Mouse (Mus musculus): ENCODE data around the gene Gapvd1.

- TF ChIP-seq JUND (IDR thresholded peaks at IDR 0.05; ENCODE audit: low read depth, low read length) (peak; percentile 67; the same call in 1 of the 2 replicates), TBP (IDR thresholded peaks at IDR 0.05; ENCODE audit: low read depth, low read length) (peak; percentile 89), POLR2A (IDR thresholded peaks at IDR 0.05; ENCODE audit: control insufficient read depth in 1 of 2, insufficient read depth in 1 of 2, low read depth in 1 of 2, low read length in 2 of 2, poor library complexity in 1 of 2) (peak in 1 of 2 experiments; percentile 58; a peak in 2 of 4 replicates), CTCF (IDR thresholded peaks at IDR 0.05 in 2 of 3, conservative IDR thresholded peaks at IDR 0.05 in 1 of 3; ENCODE audit: control insufficient read depth in 1 of 3, insufficient read depth in 1 of 3, low read depth in 2 of 3, low read length in 3 of 3, poor library complexity in 1 of 3, severe bottlenecking in 1 of 3) (peak in 1 of 3 experiments; percentile 40; a peak in 3 of 6 replicates), GATA1 (IDR thresholded peaks at IDR 0.05; ENCODE audit: low read depth, low read length) (peak; percentile 97)
These were observed 28.3 kb upstream of the Gapvd1 start for GRCm38 (mm10) chr2:34783064-34784020.

All from MEL (cell line).